Mouse (Mus musculus): ENCODE data around the gene Hoxd1. TPM values are rescaled to one million over a fixed set of nuclear protein-coding genes. Genes with fewer than 3 reads are reported as not detected.

Hoxd1 gene
- not detected for total RNA-seq (2021)
- long read RNA-seq, experiment 1: 0 reads
- long read RNA-seq, experiment 2: 0 reads

- DNase-seq: peak; percentile 70 to 71
These were observed at the start of gene Hoxd1 for GRCm38 (mm10) chr2:74762522-74763244. Hoxd1 (plus strand) TSS chr2:74762980.

DNA sequence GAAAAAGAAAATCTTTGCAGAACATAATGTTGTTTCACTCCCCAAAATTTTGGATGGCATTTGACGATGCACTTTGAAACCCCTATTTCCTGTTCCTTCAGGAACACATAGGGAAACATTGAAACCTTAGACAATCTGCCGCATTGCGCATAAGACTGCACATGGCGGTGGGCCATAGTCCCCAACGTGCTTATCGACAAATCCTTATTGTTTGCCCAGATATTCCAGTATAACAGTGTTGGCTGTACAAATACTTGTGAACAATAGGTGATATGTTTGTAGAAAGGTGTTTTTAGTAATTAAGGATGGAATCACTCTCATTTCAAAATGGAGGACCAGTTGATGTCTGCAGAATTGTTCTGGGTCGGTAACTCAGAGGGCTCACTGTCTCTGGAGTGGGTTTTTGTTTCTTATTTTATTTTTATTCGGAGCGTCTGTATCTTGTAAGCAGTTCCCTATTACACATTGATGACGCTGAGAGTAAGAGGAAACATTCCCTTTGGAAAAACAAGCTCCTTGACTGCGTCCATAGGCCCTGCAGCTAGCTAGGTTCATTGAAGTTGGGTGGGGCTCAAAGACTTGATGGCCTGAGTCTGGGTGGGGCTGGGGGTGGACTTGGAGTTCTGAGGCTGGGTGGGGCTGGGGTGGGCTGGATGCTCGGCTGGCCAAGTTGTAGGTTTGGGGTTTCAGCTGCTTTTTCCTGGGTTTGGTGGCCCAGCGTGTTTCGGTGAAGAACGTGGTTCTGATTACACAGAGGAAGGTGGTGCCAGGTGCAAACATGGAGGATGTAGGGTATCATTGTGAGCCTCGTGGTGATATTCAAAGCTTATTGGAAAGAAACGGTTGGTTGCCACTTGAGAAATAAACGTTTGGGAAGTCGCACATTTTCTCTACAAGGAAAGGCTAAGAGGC, 49.3 kb upstream of the Hoxd1 start:
- no peak for DNase-seq

DNA sequence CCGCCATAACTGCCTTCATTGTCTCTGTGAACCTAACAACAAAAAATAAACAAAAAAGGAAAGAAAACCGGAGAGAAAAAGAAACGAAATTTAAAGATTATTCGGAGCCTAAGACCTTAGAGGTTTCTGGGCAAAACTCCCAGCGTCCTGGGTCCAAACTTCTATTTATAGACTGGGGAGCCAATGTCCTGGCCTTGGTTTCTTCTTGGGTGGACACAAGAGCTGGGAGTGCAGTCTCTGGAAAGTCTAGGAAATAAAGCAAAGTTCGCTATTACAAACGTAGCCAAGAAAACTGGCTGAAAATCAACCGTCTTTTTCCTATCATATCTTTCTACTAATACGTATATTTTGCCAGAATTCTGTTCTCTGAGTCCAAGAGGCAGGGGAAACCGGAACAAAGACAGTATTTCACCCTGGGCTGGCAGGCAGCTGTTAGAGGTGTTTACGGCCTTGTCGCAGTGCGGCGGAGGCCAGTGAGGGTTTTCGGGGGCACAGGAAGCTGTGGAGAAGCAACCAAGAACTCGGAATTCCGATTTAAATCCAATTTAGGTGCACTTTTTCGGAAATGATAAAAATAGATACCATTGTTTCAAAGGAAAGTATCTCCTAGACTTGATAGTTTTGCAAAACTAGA, 48.5 kb upstream of the Hoxd1 start:
- DNase-seq: peak in 1 of 2 experiments; percentile 47

DNA sequence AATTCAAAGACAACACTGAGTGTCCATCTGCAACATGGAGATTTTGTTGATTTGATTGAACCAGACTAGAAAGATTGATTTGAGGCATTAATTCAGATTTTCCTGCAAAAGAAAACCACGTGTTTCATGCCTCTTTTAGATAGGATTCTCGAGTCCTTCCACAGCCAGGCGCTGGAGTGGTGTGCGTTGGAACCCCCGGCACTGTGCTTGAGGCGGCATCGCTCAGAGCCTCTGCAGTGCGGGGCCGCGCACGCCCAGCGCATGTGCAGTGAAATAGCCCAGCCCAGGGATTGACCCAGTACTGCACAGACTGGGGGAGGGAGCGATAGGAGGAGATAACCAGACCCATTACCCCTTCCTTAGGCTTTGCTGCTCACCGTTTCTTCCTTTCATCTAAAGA, 47.9 kb upstream of the Hoxd1 start:
- peak; percentile 80 to 85 for DNase-seq

GRCm38 (mm10) chr2:74715504-74716241, 47.1 kb upstream of the Hoxd1 start:
- DNase-seq: peak; percentile 95 to 96

DNA sequence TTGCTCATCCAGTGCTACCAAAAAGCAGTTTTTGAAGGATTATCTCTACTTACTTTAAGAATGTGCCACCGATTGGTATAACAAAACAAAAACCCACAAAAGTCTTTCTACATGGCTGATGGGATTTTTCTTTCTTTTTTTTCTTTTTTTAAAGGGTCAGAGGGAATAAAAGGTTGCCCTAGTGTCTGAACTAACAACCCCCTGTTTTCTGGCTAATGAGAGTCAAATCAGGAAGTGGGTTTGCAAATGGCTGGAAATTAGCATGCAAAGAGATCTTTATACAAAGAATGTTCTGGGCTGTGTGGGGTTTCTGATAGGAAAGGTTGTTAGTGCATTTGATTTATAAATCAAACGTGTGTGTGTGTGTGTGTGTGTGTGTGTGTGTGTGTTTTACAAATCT, 42.4 kb upstream of the Hoxd1 start:
- no peak for DNase-seq

DNA sequence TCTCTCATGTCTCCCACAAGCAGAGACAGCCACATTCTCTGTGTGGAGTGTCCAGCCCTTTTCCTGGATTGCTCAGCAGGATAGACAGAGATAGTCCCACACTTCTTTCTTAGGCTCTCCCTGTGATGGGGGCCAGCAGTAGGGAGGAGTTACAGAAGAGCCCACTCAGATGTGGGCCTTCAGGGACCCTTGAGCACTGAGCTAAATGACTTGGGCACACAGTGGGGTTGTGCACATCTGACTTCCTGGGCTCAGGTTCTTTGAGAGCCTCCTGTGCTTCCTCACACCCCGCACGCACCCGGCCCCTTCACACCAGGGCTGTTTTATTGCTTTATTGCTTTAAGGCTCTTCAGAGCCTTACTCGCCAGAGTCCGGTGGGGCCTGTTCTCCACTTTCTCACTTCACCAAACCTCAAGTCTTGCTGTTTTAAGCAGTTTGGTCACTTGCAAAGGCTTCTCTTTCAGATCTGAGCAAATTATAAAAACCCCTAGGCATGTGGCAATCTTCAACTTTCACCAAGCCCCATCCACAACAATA, 41.8 kb upstream of the Hoxd1 start:
- DNase-seq: no peak

- no peak for DNase-seq
These were observed 40.9 kb upstream of the Hoxd1 start for GRCm38 (mm10) chr2:74721882-74722281.

DNA sequence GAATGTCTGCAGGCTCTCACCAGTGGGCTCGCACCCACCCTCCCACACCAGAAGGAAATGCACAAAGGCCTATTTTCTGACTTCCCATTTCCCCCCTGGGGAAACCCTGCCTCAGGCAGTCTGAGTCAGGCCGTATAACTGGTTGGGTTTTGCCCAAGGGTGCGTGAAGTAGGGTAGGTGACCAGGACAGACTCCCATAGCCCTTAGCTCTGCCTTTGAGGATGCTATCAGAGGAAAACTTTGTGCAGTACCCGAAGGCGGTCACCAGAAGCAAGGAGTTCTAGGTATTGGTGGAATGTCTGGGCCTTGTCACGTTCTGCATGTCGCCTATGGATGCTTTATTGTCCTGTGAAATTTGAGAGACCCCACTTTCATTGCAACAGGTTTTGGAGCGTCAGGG, 39.8 kb upstream of the Hoxd1 start:
- DNase-seq: no peak

DNA sequence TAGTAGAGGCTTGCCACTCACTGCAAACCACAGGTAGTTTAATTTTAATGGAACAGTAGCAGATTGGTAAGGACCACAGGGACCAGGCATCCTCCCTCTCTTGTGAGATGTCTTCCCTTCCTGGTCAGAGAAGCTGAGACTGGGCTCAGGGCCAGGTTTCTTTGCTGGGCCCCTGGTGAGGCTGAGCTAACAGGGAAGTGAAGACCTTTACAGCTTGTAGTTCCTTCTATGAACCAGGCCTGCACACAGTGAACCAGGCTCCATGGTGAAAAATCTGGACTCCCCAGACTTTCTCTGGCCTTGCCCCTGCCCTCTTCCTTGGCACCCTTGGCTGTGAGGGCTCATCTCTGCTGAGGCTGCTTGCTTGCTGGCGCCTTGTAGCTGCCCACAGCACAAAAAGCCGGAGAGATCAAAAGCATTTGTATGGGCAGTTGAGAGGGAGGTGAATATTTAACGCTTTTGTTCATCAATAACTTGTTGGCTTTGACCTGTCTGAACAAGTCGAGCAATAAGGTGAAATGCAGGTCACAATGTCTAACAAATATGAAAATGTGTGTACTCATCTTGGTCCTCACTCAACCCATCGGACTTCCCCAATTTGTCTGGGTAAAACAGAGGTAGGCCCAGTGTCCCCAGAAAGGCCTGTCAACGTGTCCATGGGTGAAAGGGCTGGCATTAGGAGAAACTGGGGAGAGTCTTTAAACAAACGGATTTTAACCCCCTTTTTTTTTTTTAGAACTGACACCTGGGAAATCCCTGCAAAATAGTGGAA, 38.4 kb upstream of the Hoxd1 start:
- DNase-seq: peak in 1 of 2 experiments; percentile 44

DNA sequence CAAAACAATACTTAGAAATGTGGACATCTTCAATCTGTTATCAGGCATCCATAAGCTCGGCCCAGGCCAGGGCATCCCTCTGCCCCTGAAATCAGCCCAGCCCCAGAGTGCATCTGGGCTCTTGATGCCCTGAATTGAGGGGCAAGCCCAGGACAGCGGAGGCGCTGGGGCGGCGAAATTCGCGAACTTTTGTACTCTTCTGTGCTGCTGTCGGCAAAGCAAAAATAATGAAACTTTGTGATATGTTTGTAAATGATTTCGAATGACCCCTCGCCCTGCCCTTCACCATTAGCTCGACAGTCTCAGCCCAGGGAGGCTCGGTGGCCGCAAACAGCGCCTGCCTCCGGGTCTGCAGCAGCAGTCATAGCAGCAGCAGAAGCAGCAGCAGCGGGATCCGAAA, 37.6 kb upstream of the Hoxd1 start:
- DNase-seq: no peak

DNA sequence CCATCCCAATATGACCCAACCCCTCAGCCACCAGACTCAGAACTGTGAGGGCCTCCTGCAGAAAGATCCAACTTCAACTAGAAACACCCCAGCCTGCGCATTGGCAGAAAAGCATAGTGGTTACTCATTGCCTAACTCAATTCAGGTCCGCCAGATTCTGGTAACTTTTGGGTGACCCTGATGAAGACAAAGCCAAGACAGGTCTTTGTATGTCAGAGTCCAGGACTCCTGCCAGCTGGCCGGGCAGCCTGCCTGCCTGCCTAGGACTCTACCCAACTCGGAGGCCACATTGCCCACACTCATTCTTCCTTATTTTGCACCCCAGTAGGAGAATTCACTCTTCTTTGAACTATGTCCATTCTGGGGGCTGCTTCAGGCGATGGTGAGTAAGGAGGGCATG, 36.2 kb upstream of the Hoxd1 start, which contains the start of gene Gm28230:
Gene Gm28230 (plus strand): TSS at position 178 of the 400 bp plus-strand sequence.
- DNase-seq: peak; percentile 54 to 63

- no peak for DNase-seq
These were observed 35.7 kb upstream of the Hoxd1 start for GRCm38 (mm10) chr2:74726973-74727639.

- DNase-seq: no peak
These were observed 35.0 kb upstream of the Hoxd1 start for GRCm38 (mm10) chr2:74727640-74728302.

DNA sequence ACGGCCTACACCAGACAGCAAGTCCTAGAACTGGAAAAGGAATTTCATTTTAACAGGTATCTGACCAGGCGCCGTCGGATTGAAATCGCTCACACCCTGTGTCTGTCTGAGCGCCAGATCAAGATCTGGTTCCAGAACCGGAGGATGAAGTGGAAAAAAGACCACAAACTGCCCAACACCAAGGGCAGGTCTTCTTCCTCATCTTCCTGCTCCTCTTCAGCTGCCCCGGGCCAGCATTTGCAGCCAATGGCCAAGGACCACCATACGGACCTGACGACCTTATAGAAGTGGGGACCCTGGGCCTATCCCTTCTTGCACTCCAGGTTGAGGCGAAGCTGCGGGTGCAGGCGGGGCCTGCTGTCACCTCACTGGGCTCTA, 34.5 kb upstream of the Hoxd1 start:
- no peak for DNase-seq

- no peak for DNase-seq
These were observed 32.4 kb upstream of the Hoxd1 start for GRCm38 (mm10) chr2:74730331-74730730.

- no peak for DNase-seq
These were observed 31.7 kb upstream of the Hoxd1 start for GRCm38 (mm10) chr2:74731055-74731454.

GRCm38 (mm10) chr2:74731799-74732512, 30.8 kb upstream of the Hoxd1 start:
- DNase-seq: no peak

All from adrenal gland, postnatal 36 days (tissue).